Mouse (Mus musculus) intestine, embryonic 14.5 days (tissue): ENCODE measurements at regions not wholly inside any gene's neighbourhood (a gene's known extent, or its start where the extent isn't known, plus 50 kb on each side); places are given as distances from the start of the nearest gene placed in this dataset.

Experiments used
- ATAC-seq: fragments of 200-750 bp; cut with Nextera tagmentation; replicated peaks from 2 replicates; pipeline ENCODE4 v1.8.0; 2017; ENCODE audit warnings: low read depth, moderate number of reproducible peaks, moderate TSS enrichment, moderate library complexity; ENCODE audit not compliant: low FRiP score, low TSS enrichment
- DNase-seq: peaks from one replicate; pipeline ENCODE4 v3.0.0-alpha.2; 2018; ENCODE audit warnings: low spot score
- H3K27ac ChIP-seq: fragments of 300-500 bp; sonication (generic); 2 replicates; pipeline ENCODE4 v1.5.1; 2014; ENCODE audit warnings: low read depth, mild to moderate bottlenecking, control low read depth
- H3K27me3 ChIP-seq: fragments of 300-500 bp; sonication (generic); replicated peaks from 2 replicates; pipeline ENCODE4 v1.6.1; 2014; ENCODE audit warnings: low read length, control low read depth; ENCODE audit not compliant: control insufficient read depth, insufficient read depth
- H3K36me3 ChIP-seq: fragments of 300-500 bp; sonication (generic); 2 replicates; pipeline ENCODE4 v1.6.1; 2014; ENCODE audit warnings: low read length, control low read depth; ENCODE audit not compliant: control insufficient read depth, insufficient read depth
- H3K4me1 ChIP-seq: fragments of 300-500 bp; sonication (generic); replicated peaks from 2 replicates; pipeline ENCODE4 v1.6.1; 2014; ENCODE audit warnings: low read length, control low read depth, mixed read lengths; ENCODE audit not compliant: control insufficient read depth, insufficient read depth
- H3K4me2 ChIP-seq: fragments of 300-500 bp; sonication (generic); 2 replicates; pipeline ENCODE4 v1.6.1; 2014; ENCODE audit warnings: low read length
- H3K4me3 ChIP-seq: fragments of 300-500 bp; sonication (generic); 2 replicates; pipeline ENCODE4 v1.5.1; 2014; ENCODE audit warnings: low read depth, low read length, control low read depth, mixed read lengths
- H3K9ac ChIP-seq: fragments of 300-500 bp; sonication (generic); 2 replicates; pipeline ENCODE4 v1.6.1; 2014; ENCODE audit warnings: mild to moderate bottlenecking, low read length
- H3K9me3 ChIP-seq: fragments of 300-500 bp; sonication (generic); 2 replicates; pipeline ENCODE4 v1.6.1; 2016; ENCODE audit warnings: low read length, control low read depth; ENCODE audit not compliant: control insufficient read depth
- WGBS: fragments of 180-500 bp; shearing (Covaris S2); extraction: QIAGEN DNeasy Blood & Tissue Kit; methylation state at CpG from one replicate; pipeline ENCODE4 v1.1.7; 2014; 5-methylcytosine and 5-hydroxymethylcytosine counted together

DNA sequence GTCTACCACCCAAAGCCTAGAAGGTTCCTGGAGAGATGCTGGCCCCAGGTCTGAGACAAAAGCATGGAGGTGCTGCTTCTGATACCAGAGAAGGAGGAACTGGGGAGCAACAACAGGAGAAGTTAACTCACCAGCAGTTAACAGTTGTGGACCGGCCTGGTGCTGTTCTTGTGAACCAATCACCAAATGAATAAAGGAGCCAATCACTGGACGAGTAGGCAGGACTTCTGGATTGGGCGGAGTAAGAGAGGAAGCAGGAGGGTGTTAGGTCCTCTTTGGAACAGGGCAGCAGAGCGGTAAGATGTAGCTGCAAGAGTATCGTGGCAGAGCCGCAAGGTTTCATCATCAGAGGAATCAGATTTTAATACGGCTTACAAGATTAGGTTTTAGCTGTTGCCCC is 57.7 kb upstream of the Elovl6 start:
- H3K4me3 ChIP-seq = no peak overlapping the region

DNA sequence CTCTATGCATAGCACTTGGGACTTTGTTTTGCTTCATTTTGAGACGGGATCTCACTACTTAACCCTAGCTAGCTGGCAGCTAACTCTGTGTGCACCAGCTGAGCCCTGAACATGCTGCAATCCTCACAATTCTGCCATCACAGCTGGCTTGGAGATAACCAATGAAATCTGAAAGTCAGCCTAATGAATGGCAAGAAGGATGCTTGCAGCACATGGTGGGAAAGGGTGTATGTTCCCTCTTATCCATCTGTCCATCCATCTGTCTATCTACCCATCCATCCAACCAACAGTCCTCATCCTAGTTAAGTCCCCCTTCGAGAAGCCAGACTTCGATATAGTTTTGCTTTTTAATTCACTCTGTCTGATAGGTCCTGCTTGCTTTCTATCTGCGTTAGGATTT is 55.9 kb upstream of the Elovl6 start:
- Histone ChIP-seq H3K9ac (no peak overlapping the region), H3K4me1 (no peaks in the 10 kb centered on the region), H3K36me3 (no peaks in the 10 kb centered on the region), H3K9me3 (no peaks in the 10 kb centered on the region), H3K4me2 (no peak overlapping the region), H3K4me3 (no peak overlapping the region), H3K27ac (no peak overlapping the region), H3K27me3 (no peaks in the 10 kb centered on the region)
- 94% methylated on average over 4 of the region's 4 CpGs for WGBS
- DNase-seq (no peak), ATAC-seq (no peak)

More for the DNA sequence above, 57.7 kb upstream of the Elovl6 start:
- H3K4me2 ChIP-seq = no peak overlapping the region
- H3K27ac ChIP-seq = no peak overlapping the region
- no peaks in the 10 kb centered on the region for H3K9me3 ChIP-seq
- WGBS = 90% methylated on average over 7 of the region's 7 CpGs
- no peaks in the 10 kb centered on the region for H3K27me3 ChIP-seq
- DNase-seq = no peak
- ATAC-seq = no peak
- no peaks in the 10 kb centered on the region for H3K36me3 ChIP-seq
- H3K9ac ChIP-seq = no peak overlapping the region
- H3K4me1 ChIP-seq = no peaks in the 10 kb centered on the region

DNA sequence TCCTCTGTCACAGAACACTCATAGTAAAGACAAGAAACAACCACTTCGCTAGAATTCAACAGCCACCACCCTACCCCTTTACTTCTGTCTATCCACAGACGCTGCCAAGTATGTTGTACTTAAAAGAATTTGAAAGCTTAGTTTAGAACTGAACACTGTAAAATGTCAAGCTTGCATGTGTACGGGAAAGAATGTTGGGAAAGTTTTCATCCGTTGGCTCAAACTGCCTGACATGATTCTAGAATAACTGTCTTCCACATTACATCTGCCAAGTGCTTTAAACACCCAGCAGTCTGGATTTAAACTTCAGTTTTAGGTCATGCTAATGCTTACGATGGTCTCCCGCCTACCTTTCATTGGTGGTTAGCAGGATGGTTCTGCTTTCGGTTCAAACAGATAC is 54.1 kb upstream of the Elovl6 start:
- Histone ChIP-seq H3K27ac (no peak overlapping the region), H3K4me3 (no peak overlapping the region), H3K9ac (no peak overlapping the region), H3K27me3 (no peaks in the 10 kb centered on the region), H3K9me3 (no peaks in the 10 kb centered on the region), H3K4me2 (no peak overlapping the region), H3K36me3 (no peaks in the 10 kb centered on the region), H3K4me1 (no peaks in the 10 kb centered on the region)
- WGBS = 76% methylated on average over 7 of the region's 7 CpGs
- DNase-seq (no peak), ATAC-seq (no peak)

DNA sequence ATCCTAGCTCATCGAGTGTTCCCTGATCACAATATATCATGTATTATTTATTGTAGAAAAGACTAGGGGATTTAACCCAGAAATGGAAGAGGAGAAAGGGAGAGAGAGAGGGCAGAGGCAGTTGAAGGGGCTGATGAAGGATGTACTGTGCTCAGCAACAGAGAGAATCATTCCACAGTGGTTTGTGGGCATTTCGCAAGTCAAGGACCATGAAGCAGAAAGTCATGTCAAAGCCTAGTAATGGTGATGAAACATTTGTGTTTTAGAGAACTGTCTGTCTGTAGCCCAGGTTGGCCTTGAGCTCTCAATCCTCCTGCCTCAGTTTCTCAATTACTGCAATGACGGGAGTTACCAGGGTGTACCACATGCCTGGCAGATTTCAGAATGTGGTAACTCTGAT is 50.9 kb upstream of the Elovl6 start:
- Histone ChIP-seq H3K27me3 (no peaks in the 10 kb centered on the region), H3K27ac (no peak overlapping the region), H3K4me1 (no peaks in the 10 kb centered on the region), H3K9me3 (no peaks in the 10 kb centered on the region), H3K9ac (no peak overlapping the region), H3K4me2 (no peak overlapping the region), H3K4me3 (no peak overlapping the region), H3K36me3 (no peaks in the 10 kb centered on the region)
- ATAC-seq = no peak
- DNase-seq = no peak
- 95% methylated on average over 3 of the region's 3 CpGs for WGBS
